Mouse (Mus musculus): Measurements from ENCODE around the gene Col15a1. TPM values are rescaled to one million over a fixed set of nuclear protein-coding genes. Genes with fewer than 3 reads are reported as not detected.

Col15a1 gene
- total RNA-seq, 2 experiments from 2014 or later, result 21.8 to 25.9 TPM

DNA sequence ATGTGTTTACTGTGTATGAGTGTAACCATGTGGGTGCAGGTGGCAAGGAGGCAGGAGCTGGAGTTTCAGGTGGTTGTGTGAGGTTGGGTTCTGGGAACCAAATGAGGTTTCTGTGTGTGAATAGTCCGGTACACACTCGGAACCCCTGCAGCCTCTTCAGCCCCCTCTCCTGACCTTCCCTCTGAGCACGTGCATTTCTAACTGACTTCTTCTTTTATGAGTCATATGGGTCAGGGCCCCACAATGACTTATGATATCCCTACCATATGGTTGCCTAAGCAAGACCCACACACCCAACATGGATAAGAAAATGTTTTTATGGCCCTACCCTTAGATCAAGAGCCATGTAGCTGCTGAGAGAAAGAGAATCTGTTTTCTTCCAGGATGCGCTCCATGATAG lies 139.1 kb downstream of the Col15a1 start:
- DNase-seq (ENCODE audit: low spot score), result no peak

DNA sequence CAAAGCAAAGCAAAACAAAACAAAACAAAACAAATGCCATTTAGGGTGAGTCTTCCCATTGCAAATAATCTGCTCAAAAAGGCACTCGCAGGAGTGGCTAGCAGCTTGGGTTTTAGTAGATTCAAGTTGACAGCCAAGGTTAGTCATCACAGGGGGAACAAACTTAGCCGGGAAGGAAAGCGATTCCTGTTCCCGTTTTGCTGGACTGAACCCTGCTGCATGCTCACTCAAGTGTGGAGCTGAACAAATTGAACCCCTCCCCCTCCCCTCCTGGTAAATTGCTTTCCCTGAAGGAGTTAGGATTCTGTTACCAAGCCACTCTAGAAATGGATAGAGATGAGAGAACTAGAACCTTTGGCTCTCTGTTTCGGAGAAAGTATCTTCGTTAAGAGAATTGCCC lies 141.8 kb downstream of the Col15a1 start:
- no peak for DNase-seq (ENCODE audit: low spot score)

DNA sequence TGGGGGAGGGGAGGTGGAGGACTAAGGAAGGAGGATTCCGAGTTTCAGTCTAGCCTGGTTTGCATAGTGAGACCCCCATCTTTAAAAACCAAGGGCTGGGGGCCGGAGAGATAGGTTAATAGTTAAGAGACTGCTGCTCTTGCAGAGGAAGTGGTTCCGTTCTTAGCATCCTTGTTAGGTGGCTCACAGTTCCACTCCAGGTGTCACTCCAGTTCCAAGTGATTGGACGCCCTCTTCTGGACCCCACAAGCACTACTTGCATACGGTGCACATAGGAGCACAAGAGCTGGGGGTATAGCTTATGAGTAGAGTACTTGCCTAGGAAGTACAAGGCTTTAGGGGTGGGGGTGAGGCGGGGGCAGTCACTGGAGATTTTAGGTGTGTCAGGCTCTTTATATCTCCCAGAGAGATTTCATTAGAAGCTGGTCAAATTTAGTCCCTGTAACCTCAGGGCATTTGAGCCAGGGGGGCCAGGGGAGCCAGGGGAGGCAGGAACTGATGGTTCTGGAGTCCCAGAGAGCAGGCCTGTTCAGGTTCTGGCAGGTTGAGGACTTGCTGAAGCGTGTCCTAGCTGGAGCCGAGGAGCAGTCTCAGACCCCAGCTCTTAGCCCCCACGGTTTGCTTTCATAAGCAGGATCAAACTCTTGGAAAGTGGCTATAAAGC lies 143.6 kb downstream of the Col15a1 start:
- no peak for DNase-seq (ENCODE audit: low spot score)

DNA sequence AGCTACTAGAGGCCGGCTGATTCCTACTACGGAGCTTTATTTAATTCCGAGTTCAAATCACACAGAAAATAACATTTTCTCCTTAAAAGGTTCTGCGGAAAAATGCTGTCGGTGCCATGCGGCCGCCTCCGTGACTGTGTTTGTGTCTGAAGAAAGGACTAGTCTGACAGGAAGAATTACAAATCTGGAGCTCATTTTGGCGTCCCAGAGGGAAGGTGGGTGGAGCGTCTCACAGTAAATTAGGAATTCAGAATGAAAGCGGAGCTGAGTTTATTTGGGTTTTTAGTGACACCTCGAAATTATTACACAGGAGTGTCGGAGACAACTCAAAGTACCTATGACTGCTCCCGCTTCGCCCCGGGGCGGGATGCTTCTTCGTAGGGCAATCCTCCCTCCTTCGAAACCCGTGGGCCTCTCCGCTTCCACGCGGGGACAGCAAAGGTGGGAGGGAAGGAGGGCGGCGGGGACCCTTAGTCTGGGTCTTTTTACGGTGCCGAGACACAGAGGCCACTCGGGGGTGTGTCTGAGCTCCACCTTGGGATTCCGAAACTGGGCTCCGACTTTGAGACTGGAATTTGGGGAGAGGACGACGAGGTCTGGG lies 144.2 kb downstream of the Col15a1 start:
- peak; percentile 71 for DNase-seq (ENCODE audit: low spot score)

DNA sequence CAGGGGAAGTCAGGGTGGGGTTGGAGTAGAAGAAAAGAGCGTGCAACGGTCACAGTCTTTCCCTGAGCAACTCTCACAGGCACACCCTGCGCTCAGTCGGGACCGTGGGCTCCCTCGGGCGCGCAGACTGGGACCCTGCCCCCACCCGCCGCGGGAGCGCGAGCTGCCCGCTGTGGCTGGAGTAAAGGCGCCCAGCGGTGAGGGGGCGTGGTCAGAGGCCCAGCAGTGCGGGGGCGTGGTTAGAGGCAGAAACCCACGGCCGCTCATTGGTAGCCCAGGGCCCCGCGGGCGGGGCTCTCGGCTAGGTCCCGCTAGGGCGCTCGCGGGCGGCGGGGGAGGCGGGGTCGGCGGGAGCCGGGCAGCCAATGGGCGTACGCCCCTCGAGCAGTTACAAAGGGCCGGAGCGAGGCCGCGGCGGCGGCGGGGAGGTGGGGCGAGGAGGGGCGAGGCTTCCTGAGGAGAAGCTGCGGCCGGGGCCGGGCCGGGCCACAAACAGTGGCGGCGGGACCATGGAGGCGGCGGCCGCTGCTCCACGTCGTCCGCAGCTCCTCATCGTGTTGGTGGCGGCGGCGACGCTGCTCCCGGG lies 144.9 kb downstream of the Col15a1 start, which contains the start of gene Tgfbr1:
TSS of gene Tgfbr1 (plus strand) at position 420 of the 586 bp plus-strand sequence.
- peak; percentile 98 for DNase-seq (ENCODE audit: low spot score)

DNA sequence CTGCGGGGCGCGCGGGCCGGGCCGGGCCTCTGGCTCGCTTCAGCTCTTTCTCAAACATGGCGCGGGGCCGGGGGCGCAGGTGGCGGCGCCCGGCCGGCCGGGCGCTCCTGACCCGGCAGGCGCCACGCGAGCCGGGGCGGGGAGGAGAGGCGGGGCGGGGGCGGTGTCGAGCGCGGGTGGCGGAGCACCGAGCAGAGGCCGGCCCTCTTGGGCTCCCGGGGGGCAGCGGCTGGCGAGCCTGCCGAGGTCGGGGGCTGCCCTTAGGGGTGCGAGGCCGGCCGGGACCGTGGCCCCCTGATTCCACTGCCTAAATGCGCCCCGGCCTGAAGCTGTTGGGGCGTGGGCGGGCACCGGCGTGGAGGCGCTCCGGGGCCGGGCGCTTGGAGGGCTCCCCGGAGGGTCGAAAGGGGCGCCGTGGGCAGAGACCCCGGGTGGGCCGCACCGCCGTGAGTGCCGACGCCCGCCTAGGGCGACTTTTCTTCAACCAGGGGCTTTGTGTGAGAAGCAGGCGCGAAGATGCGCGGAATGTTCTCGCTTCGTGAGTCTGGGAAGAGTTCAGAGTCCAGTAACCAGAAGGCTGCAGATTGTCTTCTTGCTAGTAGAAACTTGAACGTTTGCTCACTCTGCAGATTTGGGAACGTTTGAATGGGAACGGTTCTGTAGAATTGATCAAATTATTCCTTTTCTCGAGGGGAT lies 145.6 kb downstream of the Col15a1 start:
- DNase-seq (ENCODE audit: low spot score), result peak; percentile 68

DNA sequence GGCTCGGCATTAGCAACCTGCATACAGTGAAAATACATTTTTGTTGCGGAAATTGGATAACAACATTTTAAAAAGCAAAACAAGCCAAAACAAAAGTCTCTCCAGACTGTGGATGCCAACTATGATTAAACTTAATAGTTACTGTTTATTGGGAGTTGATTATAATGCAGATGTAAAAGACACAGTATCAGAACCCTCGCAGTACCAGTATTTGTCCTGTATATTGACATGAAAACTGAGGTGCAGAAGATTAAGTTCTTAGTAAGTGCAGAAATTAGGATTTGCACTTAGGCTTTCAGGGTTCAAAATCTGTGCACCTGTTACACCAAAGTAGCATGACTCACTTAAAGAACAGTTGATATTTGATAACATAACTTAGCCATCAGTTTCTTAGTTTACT lies 146.3 kb downstream of the Col15a1 start:
- no peak for DNase-seq (ENCODE audit: low spot score)

DNA sequence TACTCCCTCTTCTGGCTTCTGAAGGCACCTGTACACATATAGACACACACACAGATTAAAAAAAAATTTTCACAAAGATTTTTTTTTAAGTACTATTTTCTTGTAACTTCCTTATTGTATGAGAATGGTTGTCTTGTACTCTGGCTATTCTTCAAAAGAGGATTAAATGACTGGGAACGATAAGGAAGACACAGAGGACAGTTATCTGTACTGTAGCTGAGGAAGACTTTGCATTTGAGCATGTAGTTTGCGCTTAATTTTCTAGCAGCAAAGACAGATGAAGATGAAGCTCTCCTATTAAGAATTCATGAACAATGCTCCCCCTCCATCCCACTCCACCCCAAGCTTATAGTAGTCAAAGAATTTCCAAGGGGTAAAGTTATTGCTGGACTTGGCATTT lies 154.7 kb downstream of the Col15a1 start:
- DNase-seq (ENCODE audit: low spot score), result no peak

Other genes with a start within 250 kb of the Col15a1 start
- gene Gabbr2, start 216.3 kb upstream of the Col15a1 start, total RNA-seq (2021), result under 1 TPM in 1 of 2 experiments, not detected in 1; 0.05 TPM
- gene Anks6, start 150.7 kb upstream of the Col15a1 start, total RNA-seq (2021), result 1 to 10 TPM; 1.0 to 1.4 TPM
- not detected for gene Galnt12, start 116.3 kb upstream of the Col15a1 start, total RNA-seq (2021)
- 10 to 100 TPM; 21.5 to 24.3 TPM for gene Tgfbr1, start 145.1 kb downstream of the Col15a1 start, total RNA-seq (2021)